Mouse (Mus musculus): ENCODE measurements around the gene Akr1b10. TPM values are rescaled to one million over a fixed set of nuclear protein-coding genes. Genes with fewer than 3 reads are reported as not detected.
"Not testable (repeated sequence)": the region's sequence is repeated elsewhere in the genome, so short reads cannot be mapped to it uniquely, and the experiment has no call there.

Akr1b10 gene
- polyA plus RNA-seq, 1 experiment from 2014 or later, result 12.3 TPM

GRCm38 (mm10) chr6:34352401-34352800, 31.6 kb upstream of the Akr1b10 start:
- WGBS, result 94% methylated on average over 3 of the region's 3 CpGs
- no peak for ATAC-seq (ENCODE audit: low FRiP score, low read depth)

GRCm38 (mm10) chr6:34353658-34354353, 30.2 kb upstream of the Akr1b10 start, which contains the start of gene Akr1b8:
Gene Akr1b8, plus strand, starts transcription at chr6:34354119.
- no peaks in the 10 kb centered on the region for H3K27me3 ChIP-seq (replicated peaks)
- H3K27ac ChIP-seq, result no peak within 1 kb of the TSS
- 0 out of 2 replicates have a peak within 1 kb of the TSS, but pooled peaks have one; percentile 14 for H3K9ac ChIP-seq

More at GRCm38 (mm10) chr6:34352401-34352800, 31.6 kb upstream of the Akr1b10 start:
- H3K4me1 ChIP-seq, result peaks cover 12% of the 10 kb centered on the region
- no peak overlapping the region for H3K4me2 ChIP-seq (replicated peaks)
- H3K9me3 ChIP-seq, result no peaks in the 10 kb centered on the region
- no peaks in the 10 kb centered on the region for H3K27me3 ChIP-seq (replicated peaks)
- H3K9ac ChIP-seq, result no peak overlapping the region
- H3K4me3 ChIP-seq, result no peak overlapping the region
- no peaks in the 10 kb centered on the region for H3K36me3 ChIP-seq
- no peak overlapping the region for H3K27ac ChIP-seq

DNA sequence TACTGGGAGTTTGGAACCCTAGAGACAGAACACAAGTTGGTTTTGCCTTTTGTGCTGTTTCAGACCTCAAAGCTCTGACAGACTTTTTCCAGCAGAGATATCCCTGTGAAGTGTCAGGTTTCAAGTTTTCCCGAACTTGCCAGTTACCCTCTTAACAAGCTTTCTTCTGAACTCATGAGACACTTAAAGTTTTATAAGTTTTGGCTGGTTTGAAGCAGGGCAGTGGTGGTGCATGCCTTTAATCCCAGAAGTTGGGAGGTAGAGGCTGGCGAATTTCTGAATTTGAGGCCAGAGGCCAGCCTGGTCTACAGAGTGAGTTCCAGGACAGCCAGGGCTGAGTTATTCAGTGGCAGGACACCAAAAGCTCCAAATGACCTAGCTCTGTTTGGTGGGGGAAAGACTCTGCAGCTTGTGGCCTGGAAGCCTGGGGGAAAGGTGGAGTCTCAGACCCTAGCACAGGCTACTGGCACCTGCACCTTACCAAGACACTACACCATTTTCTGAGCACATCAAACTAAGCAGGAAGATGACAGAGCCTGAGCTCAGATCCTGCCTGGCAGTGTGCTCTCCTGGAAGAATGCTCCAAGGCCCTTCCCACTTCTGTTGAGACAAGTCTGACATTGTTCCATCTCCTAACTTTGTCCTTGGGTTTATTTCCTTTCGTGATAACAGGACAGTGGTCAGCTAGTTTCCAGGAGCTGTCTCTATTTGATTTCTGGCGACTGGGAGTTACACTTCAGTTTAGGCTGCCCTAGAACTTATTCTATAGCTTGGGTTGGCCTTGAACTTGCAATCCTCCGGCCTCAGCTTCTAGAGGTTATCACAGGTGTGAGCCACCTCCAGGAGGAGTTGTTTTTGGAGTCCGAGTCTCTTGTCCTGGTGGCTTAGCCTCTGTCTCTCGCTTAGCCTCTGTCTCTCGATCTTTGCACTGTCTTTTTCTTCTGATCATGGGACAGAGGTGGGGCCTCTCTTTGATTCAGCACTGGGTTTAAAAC, 29.4 kb upstream of the Akr1b10 start:
- Histone ChIP-seq H3K4me2 (replicated peaks) (peak overlapping the region; percentile 48), H3K9me3 (no peaks in the 10 kb centered on the region), H3K36me3 (no peaks in the 10 kb centered on the region), H3K4me3 (no peak overlapping the region), H3K27me3 (replicated peaks) (no peaks in the 10 kb centered on the region), H3K27ac (no peak overlapping the region), H3K4me1 (peaks cover 12% of the 10 kb centered on the region), H3K9ac (no peak overlapping the region)
- 80% methylated on average over 8 of the region's 8 CpGs for WGBS
- no peak for ATAC-seq (ENCODE audit: low FRiP score, low read depth)

More at GRCm38 (mm10) chr6:34353658-34354353, 30.2 kb upstream of the Akr1b10 start, which contains the start of gene Akr1b8:
- Histone ChIP-seq H3K4me1 (peaks cover 12% of the 10 kb centered on the region), H3K36me3 (no peaks in the 10 kb centered on the region), H3K4me3 (peak within 1 kb of the TSS; percentile 0; the same call in 1 of the 2 replicates), H3K9me3 (no peaks in the 10 kb centered on the region), H3K4me2 (replicated peaks) (peak within 1 kb of the TSS; percentile 48)
- 16% methylated on average over 16 of the region's 16 CpGs for WGBS
- ATAC-seq (ENCODE audit: low FRiP score, low read depth), result peak; percentile 72; the same call in 1 of the 2 replicates

DNA sequence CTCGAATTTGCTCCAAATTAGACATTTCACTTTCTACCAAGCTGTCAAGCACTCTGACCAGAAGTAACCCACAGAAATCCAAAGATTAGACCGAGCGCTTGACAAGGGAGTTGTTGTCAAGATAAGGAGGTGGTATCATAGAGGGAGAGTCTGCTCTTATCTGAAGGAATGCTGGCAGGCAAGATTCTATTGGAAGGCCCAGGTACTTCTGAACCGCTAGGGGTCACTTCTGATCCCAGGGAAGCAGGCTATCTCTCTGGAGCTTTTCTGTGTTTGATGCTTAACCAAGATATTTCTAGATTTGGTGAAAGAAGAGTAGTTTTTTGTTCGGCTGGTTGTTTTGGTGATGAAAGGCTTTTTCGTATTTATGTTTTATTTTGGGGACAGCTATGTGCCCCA, 28.7 kb upstream of the Akr1b10 start:
- Histone ChIP-seq H3K9me3 (no peaks in the 10 kb centered on the region), H3K27ac (no peak overlapping the region), H3K9ac (no peak overlapping the region), H3K36me3 (no peaks in the 10 kb centered on the region), H3K4me3 (no peak overlapping the region), H3K4me1 (peaks cover 12% of the 10 kb centered on the region), H3K27me3 (replicated peaks) (no peaks in the 10 kb centered on the region), H3K4me2 (replicated peaks) (no peak overlapping the region)
- no peak for ATAC-seq (ENCODE audit: low FRiP score, low read depth)
- 79% methylated on average over 6 of the region's 6 CpGs for WGBS

- H3K27me3 ChIP-seq (replicated peaks), result no peaks in the 10 kb centered on the region
- H3K4me2 ChIP-seq (replicated peaks), result no peak overlapping the region
- no peaks in the 10 kb centered on the region for H3K36me3 ChIP-seq
- no peak overlapping the region for H3K9ac ChIP-seq
- H3K4me1 ChIP-seq, result peaks cover 12% of the 10 kb centered on the region
- no peak overlapping the region for H3K27ac ChIP-seq
- WGBS, result 88% methylated on average over 9 of the region's 9 CpGs
- H3K9me3 ChIP-seq, result no peaks in the 10 kb centered on the region
- H3K4me3 ChIP-seq, result no peak overlapping the region
- ATAC-seq (ENCODE audit: low FRiP score, low read depth), result no peak
Observed at GRCm38 (mm10) chr6:34355841-34356240, 28.2 kb upstream of the Akr1b10 start.

GRCm38 (mm10) chr6:34364217-34365136, 19.5 kb upstream of the Akr1b10 start:
- no peaks in the 10 kb centered on the region for H3K9me3 ChIP-seq
- ATAC-seq (ENCODE audit: low FRiP score, low read depth), result no peak
- no peaks in the 10 kb centered on the region for H3K27me3 ChIP-seq (replicated peaks)
- no peak overlapping the region for H3K9ac ChIP-seq
- no peak overlapping the region for H3K4me3 ChIP-seq
- 87% methylated on average over 12 of the region's 12 CpGs for WGBS
- H3K27ac ChIP-seq, result no peak overlapping the region
- no peaks in the 10 kb centered on the region for H3K4me1 ChIP-seq
- H3K4me2 ChIP-seq (replicated peaks), result no peak overlapping the region
- H3K36me3 ChIP-seq, result no peaks in the 10 kb centered on the region

DNA sequence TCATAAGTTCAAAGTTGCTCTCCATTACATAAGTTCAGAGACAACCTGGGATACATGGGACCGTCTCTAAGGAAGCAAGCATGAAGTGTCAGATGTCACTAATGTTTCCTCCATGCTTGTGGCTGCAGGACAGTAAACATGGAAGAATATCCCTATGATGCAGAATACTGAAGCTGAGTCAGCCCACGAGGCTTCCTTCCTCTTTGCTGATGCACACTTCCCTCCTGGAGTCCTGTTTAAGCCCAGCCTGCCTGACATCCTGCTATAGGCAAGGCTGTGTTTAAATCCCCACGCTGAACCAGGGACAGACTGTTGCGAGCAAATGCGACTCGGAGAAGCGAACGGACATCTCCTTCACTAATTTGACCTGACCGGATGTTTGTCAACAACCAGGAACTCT, 16.0 kb upstream of the Akr1b10 start:
- WGBS, result 89% methylated on average over 9 of the region's 9 CpGs

DNA sequence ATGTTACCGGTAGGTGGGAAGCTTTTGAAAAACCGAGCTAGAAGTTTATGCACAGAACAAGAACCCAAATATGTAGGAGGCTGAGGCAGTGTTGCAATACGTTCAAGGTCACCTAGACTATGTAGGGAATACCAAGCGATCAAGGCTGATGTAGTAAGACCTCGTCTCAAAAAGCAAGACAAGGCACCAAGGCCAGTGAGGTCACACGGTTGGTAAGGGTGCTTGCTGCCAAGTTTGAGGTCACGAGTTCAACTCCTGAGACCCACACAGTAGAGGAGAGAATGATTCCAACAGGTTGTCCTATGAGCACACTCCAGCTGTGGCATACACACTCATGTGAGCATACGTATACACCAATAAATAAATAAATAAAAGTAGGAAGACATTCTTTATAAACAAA, 13.9 kb upstream of the Akr1b10 start:
- Histone ChIP-seq H3K9ac (no peak overlapping the region), H3K4me2 (replicated peaks) (no peak overlapping the region), H3K36me3 (no peaks in the 10 kb centered on the region), H3K9me3 (no peaks in the 10 kb centered on the region), H3K4me1 (no peaks in the 10 kb centered on the region), H3K27ac (no peak overlapping the region), H3K4me3 (no peak overlapping the region), H3K27me3 (replicated peaks) (no peaks in the 10 kb centered on the region)
- 79% methylated on average over 8 of the region's 8 CpGs for WGBS
- ATAC-seq (ENCODE audit: low FRiP score, low read depth), result no peak

More for the DNA sequence above, 16.0 kb upstream of the Akr1b10 start:
- Histone ChIP-seq H3K27ac (no peak overlapping the region), H3K36me3 (no peaks in the 10 kb centered on the region), H3K27me3 (replicated peaks) (no peaks in the 10 kb centered on the region), H3K4me3 (no peak overlapping the region), H3K4me1 (no peaks in the 10 kb centered on the region), H3K9ac (no peak overlapping the region), H3K4me2 (replicated peaks) (no peak overlapping the region), H3K9me3 (no peaks in the 10 kb centered on the region)
- no peak for ATAC-seq (ENCODE audit: low FRiP score, low read depth)

- WGBS, result 26% methylated on average over 18 of the region's 18 CpGs
- Histone ChIP-seq H3K27me3 (replicated peaks) (no peaks in the 10 kb centered on the region), H3K36me3 (no peaks in the 10 kb centered on the region), H3K27ac (no peak overlapping the region), H3K4me2 (replicated peaks) (peak overlapping the region; percentile 43), H3K4me3 (no peak overlapping the region), H3K9me3 (no peaks in the 10 kb centered on the region), H3K9ac (no peak overlapping the region), H3K4me1 (no peaks in the 10 kb centered on the region)
- no peak for ATAC-seq (ENCODE audit: low FRiP score, low read depth)
Observed at GRCm38 (mm10) chr6:34371700-34372351, 12.2 kb upstream of the Akr1b10 start.

- no peaks in the 10 kb centered on the region for H3K36me3 ChIP-seq
Observed at GRCm38 (mm10) chr6:34373841-34374240, 10.2 kb upstream of the Akr1b10 start.

DNA sequence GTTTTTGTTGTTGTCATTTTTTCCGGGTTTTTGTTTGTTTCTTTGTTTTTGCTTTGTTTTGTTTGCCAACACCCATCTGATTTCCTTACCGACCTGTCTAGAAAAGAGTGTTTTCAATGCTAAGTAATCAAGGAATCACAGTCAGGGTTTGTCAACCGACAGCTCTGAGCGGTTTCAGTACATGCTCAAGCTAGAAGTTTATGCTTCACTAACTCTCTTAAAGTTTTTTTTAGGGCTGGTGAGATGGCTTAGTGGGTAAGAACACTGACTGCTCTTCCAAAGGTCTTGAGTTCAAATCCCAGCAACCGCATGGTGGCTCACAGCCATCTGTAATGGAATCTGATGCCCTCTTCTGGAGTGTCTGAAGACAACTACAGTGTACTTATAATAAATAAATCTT, 8.1 kb upstream of the Akr1b10 start:
- not testable (repeated sequence) for H3K9me3 ChIP-seq; H3K36me3 ChIP-seq; H3K4me3 ChIP-seq; ATAC-seq (ENCODE audit: low FRiP score, low read depth); H3K27ac ChIP-seq; H3K27me3 ChIP-seq (replicated peaks); H3K9ac ChIP-seq; H3K4me2 ChIP-seq (replicated peaks); H3K4me1 ChIP-seq
- 88% methylated on average over 5 of the region's 5 CpGs for WGBS

More at GRCm38 (mm10) chr6:34373841-34374240, 10.2 kb upstream of the Akr1b10 start:
- Histone ChIP-seq H3K4me2 (replicated peaks) (no peak overlapping the region), H3K27me3 (replicated peaks) (no peaks in the 10 kb centered on the region), H3K9me3 (no peaks in the 10 kb centered on the region), H3K27ac (no peak overlapping the region), H3K9ac (no peak overlapping the region), H3K4me1 (no peaks in the 10 kb centered on the region), H3K4me3 (no peak overlapping the region)
- ATAC-seq (ENCODE audit: low FRiP score, low read depth), result no peak
- 80% methylated on average over 7 of the region's 7 CpGs for WGBS

Measured in neural tube, embryonic 12.5 days (tissue).